Mouse (Mus musculus) brain, embryonic 14.5 days (tissue): ENCODE results near the gene Il17re. TPM values are rescaled to one million over a fixed set of nuclear protein-coding genes. Genes with fewer than 3 reads are reported as not detected.

Experiments
- DNase-seq: peaks from one replicate; pipeline ENCODE4 v3.0.0-alpha.2; 2011; ENCODE audit warnings: low read depth
- CTCF ChIP-seq: fragments of 200-500 bp; IDR thresholded peaks from 2 replicates; pipeline ENCODE4 v1.5.1; 2012; ENCODE audit warnings: inconsistent platforms, mild to moderate bottlenecking, moderate library complexity, borderline replicate concordance; ENCODE audit not compliant: insufficient read depth, insufficient read length; ENCODE audit errors: extremely low read depth
- POLR2A ChIP-seq: fragments of 200-500 bp; IDR thresholded peaks from 2 replicates; pipeline ENCODE4 v1.6.1; 2012; ENCODE audit warnings: mild to moderate bottlenecking, inconsistent platforms, borderline replicate concordance; ENCODE audit not compliant: poor library complexity, insufficient read depth, insufficient read length, severe bottlenecking; ENCODE audit errors: extremely low read depth
- polyA plus RNA-seq: library from polyadenylated mRNA; depleted of rRNA; stranded (reverse); fragments of >200 nt; gene quantifications from 2 replicates; pipeline ENCODE4 v1.2.3, GENCODE M21; 2012; rRNA removed

Il17re gene
- polyA plus RNA-seq, 1 experiment: 0.63 TPM

GRCm38 (mm10) chr6:113502801-113503200 is 44.5 kb downstream of the Il17re start:
- no peak for DNase-seq
- TF ChIP-seq POLR2A: no peak
- TF ChIP-seq CTCF: no peak

DNA sequence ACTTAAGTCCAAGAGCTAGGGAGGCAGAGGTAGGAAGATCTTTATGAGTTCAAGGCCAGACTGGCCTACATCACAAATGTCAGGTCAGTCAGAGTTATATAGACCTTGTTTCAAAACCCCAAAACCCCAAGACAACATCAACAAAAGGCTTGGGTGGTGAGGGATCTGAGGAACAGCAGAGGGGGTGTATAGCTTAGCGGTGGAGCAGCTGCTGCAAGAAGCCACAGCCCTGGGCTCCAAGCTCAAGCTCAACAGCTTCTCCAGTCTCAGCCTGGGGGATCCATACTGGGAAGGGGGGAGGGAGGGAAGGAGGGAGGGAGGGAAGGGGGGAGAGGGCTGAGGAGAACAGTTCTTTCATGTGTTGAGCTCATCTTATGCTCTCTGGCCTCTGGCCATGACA is 47.4 kb downstream of the Il17re start:
- DNase-seq: no peak
- no peak for TF ChIP-seq CTCF
- no peak for TF ChIP-seq POLR2A

DNA sequence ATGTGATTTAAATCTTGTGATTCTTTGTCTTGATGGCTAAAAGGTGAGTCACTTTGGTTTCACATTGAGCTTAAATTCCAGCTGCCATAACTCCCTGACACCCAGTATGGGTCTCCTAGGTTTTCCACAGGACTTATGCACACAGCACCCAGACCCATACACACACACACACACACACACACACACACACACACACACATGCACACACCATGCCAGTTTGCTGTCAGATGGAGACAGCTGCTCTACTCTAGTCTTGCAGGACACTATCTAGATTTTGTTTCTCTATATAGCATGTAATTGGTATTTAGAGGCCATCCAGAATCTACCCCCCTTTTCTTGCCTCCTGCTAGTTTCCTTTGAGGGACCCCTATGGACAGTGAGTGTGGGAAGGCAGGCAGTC is 48.8 kb downstream of the Il17re start:
- no peak for TF ChIP-seq POLR2A
- no peak for TF ChIP-seq CTCF
- no peak for DNase-seq

- no peak for DNase-seq
- TF ChIP-seq CTCF: no peak
- no peak for TF ChIP-seq POLR2A
Measured at GRCm38 (mm10) chr6:113508272-113508946, 50.1 kb downstream of the Il17re start.

DNA sequence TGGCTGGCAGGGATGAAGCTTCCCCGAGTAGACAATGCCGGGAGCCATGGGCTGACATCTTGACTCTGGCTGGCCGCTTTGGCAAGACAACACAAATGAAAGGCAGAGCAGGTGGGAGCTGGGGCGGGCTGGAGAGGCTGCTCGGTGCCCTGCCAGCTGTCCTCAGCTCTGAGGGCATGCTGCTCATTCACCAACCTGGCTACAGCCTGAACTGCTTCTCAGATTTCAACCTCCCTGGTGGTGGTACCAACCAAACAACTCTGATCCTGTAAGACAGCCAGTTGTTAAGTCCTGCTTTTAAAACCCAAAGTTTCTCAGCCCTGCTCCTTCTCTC is 50.6 kb downstream of the Il17re start:
- no peak for DNase-seq
- no peak for TF ChIP-seq POLR2A
- no peak for TF ChIP-seq CTCF

DNA sequence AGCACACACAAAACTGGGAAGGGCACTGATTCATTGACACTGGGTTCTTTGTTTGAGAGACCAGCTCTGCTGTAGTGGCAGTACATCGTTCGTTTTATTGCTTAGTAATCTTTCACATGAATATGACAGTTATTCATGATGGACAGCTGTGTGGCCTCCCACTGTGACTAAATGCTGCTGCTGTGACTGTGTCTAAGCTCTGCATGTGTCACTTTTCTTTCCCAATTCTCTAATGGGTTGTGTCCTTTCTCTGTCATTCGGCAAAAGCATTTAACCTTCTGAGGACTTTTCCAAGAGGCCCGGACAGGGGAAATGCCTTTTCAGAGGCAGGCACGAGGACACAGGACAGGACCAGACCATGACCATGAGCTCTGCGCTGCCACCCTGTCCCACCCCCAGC is 55.7 kb downstream of the Il17re start:
- TF ChIP-seq POLR2A (no peak), CTCF (no peak)

DNA sequence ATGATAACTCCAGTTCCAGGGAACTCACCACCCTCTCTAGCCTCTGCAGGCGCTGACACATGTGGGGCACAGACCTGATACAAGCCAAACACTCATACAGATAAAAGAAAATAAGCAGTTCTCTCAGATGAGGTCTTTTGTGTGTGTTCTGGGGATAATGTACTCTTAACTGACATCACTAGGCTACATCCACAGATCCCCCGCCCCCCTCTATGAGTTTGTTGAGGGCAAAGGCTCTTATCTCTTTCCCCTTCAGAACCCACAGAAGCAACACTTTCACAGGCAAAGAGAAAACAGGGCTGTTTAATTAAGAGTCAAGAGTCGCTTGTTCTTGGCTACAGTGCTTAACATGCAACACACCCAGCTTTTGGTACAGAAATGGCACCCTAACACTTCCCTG is 56.3 kb downstream of the Il17re start:
- DNase-seq: no peak
- TF ChIP-seq POLR2A (no peak), CTCF (no peak)

More for the DNA sequence above, 55.7 kb downstream of the Il17re start:
- no peak for DNase-seq

DNA sequence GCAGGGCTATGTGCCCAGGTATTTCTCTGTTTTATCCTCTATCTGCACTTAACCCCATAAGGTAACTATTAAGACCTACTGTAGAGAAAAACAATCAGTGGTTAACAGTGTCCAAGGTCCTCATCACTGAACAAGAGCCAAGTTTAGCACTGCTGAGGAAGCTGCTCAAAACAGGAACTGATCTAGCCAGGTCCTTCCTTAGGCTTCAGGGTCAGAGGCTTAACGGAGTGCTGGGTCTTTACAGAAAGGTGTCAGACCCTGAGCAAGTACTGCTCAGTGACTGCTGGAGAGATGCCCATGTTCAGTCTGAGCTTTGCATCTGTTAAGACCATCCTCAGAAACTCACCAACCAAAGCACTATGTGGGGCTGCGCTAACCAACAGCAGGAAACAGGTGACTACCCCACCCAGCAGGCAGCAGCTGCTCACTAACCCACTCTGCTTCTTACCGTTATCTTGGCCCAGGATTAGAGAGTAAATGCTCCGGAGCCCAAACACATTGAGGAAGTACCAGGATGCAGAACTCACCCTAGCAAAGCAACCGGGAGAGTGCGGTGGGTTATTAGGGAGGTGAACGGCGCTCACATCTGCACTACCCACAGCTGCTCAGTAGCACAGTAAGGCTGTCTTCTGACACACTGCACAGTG is 59.3 kb downstream of the Il17re start:
- no peak for DNase-seq
- TF ChIP-seq POLR2A (no peak), CTCF (no peak)

Other genes with a start within 250 kb of the Il17re start
- 38.6 and 51.5 TPM in 2 replicates for gene Mtmr14, start 220.6 kb upstream of the Il17re start, polyA plus RNA-seq
- 2.1 and 4.2 TPM in 2 replicates for gene Cpne9, start 176.2 kb upstream of the Il17re start, polyA plus RNA-seq
- 34.5 and 37.3 TPM in 2 replicates for gene Brpf1, start 151.3 kb upstream of the Il17re start, polyA plus RNA-seq
- 13.2 and 25.0 TPM in 2 replicates for gene Ogg1, start 131.5 kb upstream of the Il17re start, polyA plus RNA-seq
- 62.7 and 64.7 TPM in 2 replicates for gene Camk1, start 114.5 kb upstream of the Il17re start, polyA plus RNA-seq
- 67.8 and 70.8 TPM in 2 replicates for gene Tada3, start 80.6 kb upstream of the Il17re start, polyA plus RNA-seq
- gene Arpc4, start 80.4 kb upstream of the Il17re start, polyA plus RNA-seq: 117 and 127 TPM in 2 replicates
- 23.1 and 25.5 TPM in 2 replicates for gene Ttll3, start 69.2 kb upstream of the Il17re start, polyA plus RNA-seq
- gene Rpusd3, start 39.1 kb upstream of the Il17re start, polyA plus RNA-seq: 27.6 and 50.7 TPM in 2 replicates
- gene Cidec, start 22.7 kb upstream of the Il17re start, polyA plus RNA-seq: 0.07 and 0.16 TPM in 2 replicates
- 60.1 and 71.0 TPM in 2 replicates for gene Jagn1, start 15.9 kb upstream of the Il17re start, polyA plus RNA-seq
- gene Il17rc, start 12.9 kb downstream of the Il17re start, polyA plus RNA-seq: 2.7 and 3.3 TPM in 2 replicates
- 33.3 and 42.2 TPM in 2 replicates for gene Creld1, start 24.8 kb downstream of the Il17re start, polyA plus RNA-seq
- gene Prrt3, start 43.4 kb downstream of the Il17re start, polyA plus RNA-seq: 8.7 and 8.9 TPM in 2 replicates
- 63.0 TPM in 2 replicates for gene Emc3, start 73.2 kb downstream of the Il17re start, polyA plus RNA-seq
- gene Fancd2, start 73.2 kb downstream of the Il17re start, polyA plus RNA-seq: 5.0 and 9.1 TPM in 2 replicates
- gene Fancd2os, start 142.2 kb downstream of the Il17re start, polyA plus RNA-seq: 0.07 TPM in 1 of 2 replicates, not detected in the other
- 206 and 247 TPM in 2 replicates for gene Brk1, start 146.3 kb downstream of the Il17re start, polyA plus RNA-seq
- gene Vhl, start 165.5 kb downstream of the Il17re start, polyA plus RNA-seq: 48.1 and 71.2 TPM in 2 replicates
- 4.0 and 4.2 TPM in 2 replicates for gene Irak2, start 180.0 kb downstream of the Il17re start, polyA plus RNA-seq
- gene Tatdn2, start 238.6 kb downstream of the Il17re start, polyA plus RNA-seq: 25.1 and 27.6 TPM in 2 replicates